Mouse (Mus musculus): Measurements from ENCODE around the gene Eid3. TPM values are rescaled to one million over a fixed set of nuclear protein-coding genes. Genes with fewer than 3 reads are reported as not detected.
A peak's percentile ranks its signal among the peaks of the same experiment; 100 is the strongest.

The Eid3 gene
- total and polyA plus RNA-seq, 3 experiments = 1.4 to 3.5 (median 1.5) TPM

DNA sequence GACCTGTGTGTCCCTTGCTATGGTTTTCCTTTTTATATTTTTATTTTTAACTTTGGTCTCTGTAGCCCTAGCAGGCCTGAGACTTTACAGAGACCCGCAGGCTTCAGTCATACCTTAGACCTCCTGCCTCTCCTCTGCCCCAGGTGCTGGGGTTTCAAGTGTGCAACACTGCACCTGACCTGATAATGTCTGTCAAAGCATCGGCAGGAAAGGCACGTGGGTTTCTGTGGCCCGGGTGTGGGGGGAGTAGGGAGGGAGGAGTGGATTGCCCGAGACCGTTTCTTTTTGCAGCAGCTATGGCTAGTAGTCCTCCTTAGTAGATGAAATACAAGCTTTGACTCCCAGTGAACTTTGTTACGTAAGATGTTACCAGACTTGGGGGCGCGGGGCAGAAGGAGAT lies 48.5 kb upstream of the Eid3 start:
- Histone ChIP-seq H3K4me2 (ENCODE audit: insufficient read depth, low read depth, poor library complexity, severe bottlenecking) (no peak overlapping the region), H3K79me2 (replicated peaks; ENCODE audit: control insufficient read depth, extremely low read depth, insufficient read depth, poor library complexity, severe bottlenecking) (no peaks in the 10 kb centered on the region), H3K4me3 (replicated peaks in 1 of 3; ENCODE audit: low read depth in 2 of 3, low read length in 2 of 3, poor library complexity in 1 of 3) (no peak overlapping the region), H3K9me3 (replicated peaks; ENCODE audit: low read length) (peaks cover 3% of the 10 kb centered on the region), H3K27ac (ENCODE audit: insufficient read depth, low read depth) (no peak overlapping the region), H3K4me1 (ENCODE audit: control insufficient read depth in 1 of 2, insufficient read depth in 2 of 2) (peaks cover 0 to 44% of the 10 kb centered on the region in 2 experiments; a peak in 2 of 4 replicates), H3K9ac (ENCODE audit: insufficient read depth, low read depth) (no peak overlapping the region), H3K36me3 (replicated peaks in 1 of 2; ENCODE audit: control insufficient read depth in 1 of 2, insufficient read depth in 1 of 2, low read length in 1 of 2) (no peaks in the 10 kb centered on the region), H3K27me3 (replicated peaks) (no peaks in the 10 kb centered on the region)
- DNase-seq (ENCODE audit: extremely low read depth) = no peak
- dilution Hi-C loops (cut with MboI; ENCODE audit: extremely low pct_ligation_motif_present, extremely low pct_unique_long_range_greater_than_20kb, low sequenced_read_pairs) (no loop called here), in situ Hi-C loops (cut with MboI; ENCODE audit: low pct_ligation_motif_present, low pct_unique_long_range_greater_than_20kb, low sequenced_read_pairs) (no loop called here)
- TF ChIP-seq SMC3 (IDR thresholded peaks at IDR 0.05; ENCODE audit: low read depth, low read length) (no peak), MYC (IDR thresholded peaks at IDR 0.05; ENCODE audit: low read depth, low read length) (no peak), BHLHE40 (IDR thresholded peaks at IDR 0.05; ENCODE audit: low read depth, low read length) (peak; percentile 28; the same call in 1 of the 2 replicates), NRF1 (IDR thresholded peaks at IDR 0.05; ENCODE audit: low read depth, low read length) (no peak)

DNA sequence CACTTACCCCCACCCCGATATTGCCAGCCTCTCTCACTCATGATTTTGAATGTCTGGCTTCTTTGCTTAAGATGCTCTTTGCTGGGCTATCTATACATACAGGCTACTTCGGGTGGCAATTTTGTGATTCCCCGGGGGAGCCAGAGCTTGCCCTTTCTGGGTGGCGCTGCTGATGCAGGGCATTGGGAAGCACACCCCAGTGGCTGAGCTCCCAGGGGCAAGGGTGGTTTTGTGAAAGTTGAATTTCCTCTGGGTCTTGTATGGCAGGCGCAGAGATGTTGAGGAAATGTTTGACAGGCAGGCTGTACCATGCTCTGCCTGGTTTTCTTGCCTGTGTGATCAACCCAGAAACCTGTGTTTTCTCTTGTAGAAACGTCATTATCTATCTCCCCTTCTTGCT lies 47.8 kb upstream of the Eid3 start:
- H3K4me1 ChIP-seq (ENCODE audit: control insufficient read depth in 1 of 2, insufficient read depth in 2 of 2) = peaks cover 0 to 40% of the 10 kb centered on the region in 2 experiments; a peak in 2 of 4 replicates
- H3K36me3 ChIP-seq (replicated peaks in 1 of 2; ENCODE audit: control insufficient read depth in 1 of 2, insufficient read depth in 1 of 2, low read length in 1 of 2) = no peaks in the 10 kb centered on the region
- no peak for TF ChIP-seq CHD2 (IDR thresholded peaks at IDR 0.05; ENCODE audit: low read length)
- no peak for TF ChIP-seq ZC3H11A (IDR thresholded peaks at IDR 0.05; ENCODE audit: low read depth, low read length)
- no peak for TF ChIP-seq CTCF (conservative IDR thresholded peaks at IDR 0.05 in 1 of 2, IDR thresholded peaks at IDR 0.05 in 1 of 2; ENCODE audit: low read depth in 2 of 2, low read length in 2 of 2)
- TF ChIP-seq NELFE (IDR thresholded peaks at IDR 0.05; ENCODE audit: low read depth, low read length) = no peak
- no peak for TF ChIP-seq UBTF (IDR thresholded peaks at IDR 0.05; ENCODE audit: low read depth, low read length)
- TF ChIP-seq MAX (IDR thresholded peaks at IDR 0.05; ENCODE audit: low read length) = no peak
- TF ChIP-seq MXI1 (IDR thresholded peaks at IDR 0.05; ENCODE audit: low read depth, low read length) = no peak
- no peak for TF ChIP-seq CHD1 (IDR thresholded peaks at IDR 0.05; ENCODE audit: low read depth, low read length)
- no peak for TF ChIP-seq SMC3 (IDR thresholded peaks at IDR 0.05; ENCODE audit: low read depth, low read length)
- no peak for TF ChIP-seq RCOR1 (conservative IDR thresholded peaks at IDR 0.05; ENCODE audit: low read depth, low read length)
- TF ChIP-seq ZNF384 (IDR thresholded peaks at IDR 0.05; ENCODE audit: low read depth, low read length) = no peak
- no peak for TF ChIP-seq IRF4 (IDR thresholded peaks at IDR 0.05; ENCODE audit: low read depth, low read length)
- TF ChIP-seq MYC (IDR thresholded peaks at IDR 0.05; ENCODE audit: low read depth, low read length) = no peak
- no peak for TF ChIP-seq NRF1 (IDR thresholded peaks at IDR 0.05; ENCODE audit: low read depth, low read length)
- TF ChIP-seq MEF2A (IDR thresholded peaks at IDR 0.05; ENCODE audit: borderline replicate concordance, low read depth, low read length) = no peak
- no peak overlapping the region for H3K4me3 ChIP-seq (replicated peaks in 1 of 3; ENCODE audit: low read depth in 2 of 3, low read length in 2 of 3, poor library complexity in 1 of 3)
- no peak overlapping the region for H3K27ac ChIP-seq (ENCODE audit: insufficient read depth, low read depth)
- no peak overlapping the region for H3K9ac ChIP-seq (ENCODE audit: insufficient read depth, low read depth)
- no peak for DNase-seq (ENCODE audit: extremely low read depth)
- dilution Hi-C loops (cut with MboI; ENCODE audit: extremely low pct_ligation_motif_present, extremely low pct_unique_long_range_greater_than_20kb, low sequenced_read_pairs) = no loop called here
- H3K27me3 ChIP-seq (replicated peaks) = no peaks in the 10 kb centered on the region
- no peaks in the 10 kb centered on the region for H3K79me2 ChIP-seq (replicated peaks; ENCODE audit: control insufficient read depth, extremely low read depth, insufficient read depth, poor library complexity, severe bottlenecking)
- no peak overlapping the region for H3K4me2 ChIP-seq (ENCODE audit: insufficient read depth, low read depth, poor library complexity, severe bottlenecking)
- H3K9me3 ChIP-seq (replicated peaks; ENCODE audit: low read length) = no peaks in the 10 kb centered on the region
- in situ Hi-C loops (cut with MboI; ENCODE audit: low pct_ligation_motif_present, low pct_unique_long_range_greater_than_20kb, low sequenced_read_pairs) = no loop called here
